Mouse (Mus musculus): ENCODE measurements around the gene Stx6.

- TF ChIP-seq EP300 (IDR thresholded peaks at IDR 0.05; ENCODE audit: low read depth) = no peak
- no peak for TF ChIP-seq CTCF (IDR thresholded peaks at IDR 0.05; ENCODE audit: low read depth)
These were observed 46.4 kb upstream of the Stx6 start for GRCm38 (mm10) chr1:155112118-155112517.

All from liver, postnatal 0 days (tissue).